Mouse (Mus musculus): ENCODE measurements around the gene Kcnj6. TPM values are rescaled to one million over a fixed set of nuclear protein-coding genes. Genes with fewer than 3 reads are reported as not detected.
A peak's percentile ranks its signal among the peaks of the same experiment; 100 is the strongest.

Gene Kcnj6
- polyA plus RNA-seq, 1 experiment from 2014 or later, result not detected

DNA sequence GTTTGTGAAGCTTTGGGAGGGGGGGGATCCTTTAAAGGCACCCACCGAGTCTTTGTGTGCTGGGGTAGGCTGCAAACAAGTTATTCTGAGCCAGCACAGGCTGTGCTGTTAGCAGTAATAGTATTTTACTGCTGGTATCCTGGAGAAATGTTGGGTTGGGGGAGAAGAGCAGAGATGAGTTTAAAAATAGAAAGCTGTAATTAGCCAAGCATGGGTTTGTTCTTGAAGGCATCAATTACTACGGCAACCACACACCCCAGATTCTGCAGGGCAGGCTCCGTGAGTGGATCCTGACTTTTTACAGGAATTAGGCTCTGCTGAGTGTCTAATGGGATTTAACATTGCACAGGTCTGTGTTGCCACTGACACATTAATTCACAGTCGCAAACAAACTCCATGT is 278.6 kb downstream of the Kcnj6 start:
- no peaks in the 10 kb centered on the region for H3K27me3 ChIP-seq (replicated peaks; ENCODE audit: control insufficient read depth, insufficient read depth, low read length)
- H3K9me3 ChIP-seq (ENCODE audit: control insufficient read depth), result 0 out of 2 replicates have a peak, but pooled peaks cover 3% of the 10 kb centered on the region
- no peak overlapping the region for H3K4me3 ChIP-seq (ENCODE audit: low read depth, low read length)
- no peak overlapping the region for H3K27ac ChIP-seq (ENCODE audit: low read depth, low read length)
- ATAC-seq, result no peak
- no peak for TF ChIP-seq CTCF (IDR thresholded peaks at IDR 0.05; ENCODE audit: low read depth)
- H3K36me3 ChIP-seq (ENCODE audit: control insufficient read depth, insufficient read depth), result no peaks in the 10 kb centered on the region
- H3K4me1 ChIP-seq (replicated peaks; ENCODE audit: control insufficient read depth, insufficient read depth, low read length), result no peaks in the 10 kb centered on the region
- WGBS, result 50% methylated on average over 4 of the region's 4 CpGs
- no peak overlapping the region for H3K9ac ChIP-seq (ENCODE audit: low read depth, low read length)
- H3K4me2 ChIP-seq (replicated peaks; ENCODE audit: low read depth), result no peak overlapping the region

DNA sequence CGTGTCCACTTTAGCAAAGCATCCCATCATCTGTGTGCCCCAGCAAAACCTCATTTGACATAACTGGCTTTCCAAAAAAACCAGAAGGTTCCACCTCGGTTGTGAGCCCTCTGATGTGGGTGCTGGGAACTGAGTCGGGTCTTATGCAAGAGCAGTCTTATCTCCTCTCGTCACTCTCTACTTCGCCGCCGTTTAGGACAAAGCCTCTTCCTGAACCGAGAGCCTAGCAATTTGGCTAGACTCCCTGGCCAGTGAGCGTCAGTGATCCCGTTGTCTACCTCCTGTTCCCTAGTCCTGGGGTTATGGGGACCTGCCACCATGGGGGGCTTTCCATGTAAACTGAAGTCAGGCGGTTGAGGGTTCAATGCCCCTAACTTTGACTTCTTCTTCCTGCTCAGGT is 280.4 kb downstream of the Kcnj6 start:
- Histone ChIP-seq H3K27me3 (replicated peaks; ENCODE audit: control insufficient read depth, insufficient read depth, low read length) (no peaks in the 10 kb centered on the region), H3K36me3 (ENCODE audit: control insufficient read depth, insufficient read depth) (no peaks in the 10 kb centered on the region), H3K9ac (ENCODE audit: low read depth, low read length) (no peak overlapping the region), H3K9me3 (ENCODE audit: control insufficient read depth) (0 out of 2 replicates have a peak, but pooled peaks cover 3% of the 10 kb centered on the region), H3K4me3 (ENCODE audit: low read depth, low read length) (no peak overlapping the region), H3K4me1 (replicated peaks; ENCODE audit: control insufficient read depth, insufficient read depth, low read length) (no peaks in the 10 kb centered on the region), H3K27ac (ENCODE audit: low read depth, low read length) (no peak overlapping the region), H3K4me2 (replicated peaks; ENCODE audit: low read depth) (no peak overlapping the region)
- 94% methylated on average over 11 of the region's 11 CpGs for WGBS
- ATAC-seq, result no peak
- no peak for TF ChIP-seq CTCF (IDR thresholded peaks at IDR 0.05; ENCODE audit: low read depth)

DNA sequence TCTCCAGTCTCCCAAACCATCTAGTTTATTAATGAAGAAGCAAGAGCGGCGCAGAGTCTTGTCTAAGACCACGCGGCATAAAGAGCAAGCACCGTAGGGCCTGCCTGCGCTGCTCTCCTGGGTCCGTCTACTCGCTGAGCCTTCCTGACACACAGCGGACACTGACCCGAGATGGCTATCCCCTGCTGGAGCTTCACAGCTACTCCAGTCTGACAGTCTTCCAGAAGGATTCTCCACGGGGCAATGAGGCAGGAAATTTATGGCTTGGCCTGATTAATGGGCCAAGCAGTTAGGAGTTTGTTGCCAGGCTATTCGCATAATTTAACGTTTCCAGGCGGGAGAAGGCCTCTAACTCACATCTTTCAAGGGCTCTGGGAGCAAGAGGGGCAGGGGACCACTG is 283.0 kb downstream of the Kcnj6 start:
- Histone ChIP-seq H3K4me2 (replicated peaks; ENCODE audit: low read depth) (no peak overlapping the region), H3K27ac (ENCODE audit: low read depth, low read length) (no peak overlapping the region), H3K27me3 (replicated peaks; ENCODE audit: control insufficient read depth, insufficient read depth, low read length) (no peaks in the 10 kb centered on the region), H3K4me3 (ENCODE audit: low read depth, low read length) (no peak overlapping the region), H3K9me3 (ENCODE audit: control insufficient read depth) (0 out of 2 replicates have a peak, but pooled peaks cover 3% of the 10 kb centered on the region), H3K36me3 (ENCODE audit: control insufficient read depth, insufficient read depth) (no peaks in the 10 kb centered on the region), H3K9ac (ENCODE audit: low read depth, low read length) (no peak overlapping the region), H3K4me1 (replicated peaks; ENCODE audit: control insufficient read depth, insufficient read depth, low read length) (no peaks in the 10 kb centered on the region)
- no peak for ATAC-seq
- WGBS, result 56% methylated on average over 14 of the region's 14 CpGs
- no peak for TF ChIP-seq CTCF (IDR thresholded peaks at IDR 0.05; ENCODE audit: low read depth)

DNA sequence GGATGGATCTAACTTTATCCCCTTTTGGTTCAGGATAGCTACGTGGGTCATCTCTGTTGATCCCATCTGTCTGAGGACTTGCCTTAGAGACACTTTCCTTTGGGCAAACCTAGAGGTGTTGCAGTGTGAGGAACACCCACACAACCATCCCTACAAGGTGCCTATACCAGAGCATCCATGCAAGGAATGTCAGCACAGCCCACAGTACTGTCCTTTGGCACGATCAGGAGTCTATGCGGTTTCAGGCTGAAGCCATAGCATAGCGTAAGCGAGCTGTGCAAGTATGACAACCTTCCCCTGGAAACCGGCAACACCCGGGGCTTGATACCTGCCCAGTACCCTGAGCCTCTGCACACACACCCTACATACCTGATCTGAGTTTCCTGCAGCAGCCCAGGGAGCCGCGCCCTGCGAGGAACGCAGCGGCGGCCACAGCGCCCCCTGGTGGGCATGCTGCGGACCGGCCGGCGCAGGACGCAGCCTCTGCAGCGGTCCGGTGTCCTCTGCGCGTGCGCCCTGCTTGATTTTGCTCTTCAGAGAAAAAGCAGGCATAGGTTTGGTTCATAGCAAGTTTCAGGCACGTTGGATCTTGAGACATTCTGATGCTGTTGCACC is 283.9 kb downstream of the Kcnj6 start:
- peak; percentile 99 for TF ChIP-seq CTCF (IDR thresholded peaks at IDR 0.05; ENCODE audit: low read depth)
- no peaks in the 10 kb centered on the region for H3K27me3 ChIP-seq (replicated peaks; ENCODE audit: control insufficient read depth, insufficient read depth, low read length)
- H3K4me3 ChIP-seq (ENCODE audit: low read depth, low read length), result no peak overlapping the region
- peak; percentile 86 for ATAC-seq
- H3K4me1 ChIP-seq (replicated peaks; ENCODE audit: control insufficient read depth, insufficient read depth, low read length), result no peaks in the 10 kb centered on the region
- H3K27ac ChIP-seq (ENCODE audit: low read depth, low read length), result no peak overlapping the region
- H3K9me3 ChIP-seq (ENCODE audit: control insufficient read depth), result 0 out of 2 replicates have a peak, but pooled peaks cover 3% of the 10 kb centered on the region
- H3K4me2 ChIP-seq (replicated peaks; ENCODE audit: low read depth), result peak overlapping the region; percentile 48
- no peaks in the 10 kb centered on the region for H3K36me3 ChIP-seq (ENCODE audit: control insufficient read depth, insufficient read depth)
- H3K9ac ChIP-seq (ENCODE audit: low read depth, low read length), result no peak overlapping the region
- 7% methylated on average over 25 of the region's 25 CpGs for WGBS

DNA sequence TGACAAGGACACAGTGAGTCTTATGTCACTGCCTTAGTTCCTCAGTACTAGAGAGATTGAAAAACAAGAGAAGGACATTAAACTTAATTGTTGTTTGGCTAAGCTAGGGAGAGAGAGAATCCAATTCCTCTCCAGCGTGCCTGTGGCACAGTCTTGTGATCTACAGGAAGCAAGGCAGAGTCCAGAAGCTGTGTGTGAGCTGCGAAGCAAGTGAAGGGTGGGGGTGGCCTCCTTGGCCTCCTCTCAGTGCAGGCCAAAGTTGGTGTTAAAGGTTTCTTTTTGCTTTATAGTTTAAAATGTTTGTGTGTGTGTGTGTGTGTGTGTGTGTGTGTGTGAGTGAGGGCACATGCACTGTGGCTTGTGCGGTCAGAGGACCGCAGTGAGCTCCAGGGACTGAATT is 295.5 kb downstream of the Kcnj6 start:
- no peaks in the 10 kb centered on the region for H3K9me3 ChIP-seq (ENCODE audit: control insufficient read depth)
- H3K4me2 ChIP-seq (replicated peaks; ENCODE audit: low read depth), result no peak overlapping the region
- no peaks in the 10 kb centered on the region for H3K4me1 ChIP-seq (replicated peaks; ENCODE audit: control insufficient read depth, insufficient read depth, low read length)
- ATAC-seq, result no peak
- H3K27ac ChIP-seq (ENCODE audit: low read depth, low read length), result no peak overlapping the region
- no peaks in the 10 kb centered on the region for H3K36me3 ChIP-seq (ENCODE audit: control insufficient read depth, insufficient read depth)
- no peak overlapping the region for H3K4me3 ChIP-seq (ENCODE audit: low read depth, low read length)
- no peaks in the 10 kb centered on the region for H3K27me3 ChIP-seq (replicated peaks; ENCODE audit: control insufficient read depth, insufficient read depth, low read length)
- 78% methylated on average over 4 of the region's 4 CpGs for WGBS
- H3K9ac ChIP-seq (ENCODE audit: low read depth, low read length), result no peak overlapping the region
- no peak for TF ChIP-seq CTCF (IDR thresholded peaks at IDR 0.05; ENCODE audit: low read depth)

DNA sequence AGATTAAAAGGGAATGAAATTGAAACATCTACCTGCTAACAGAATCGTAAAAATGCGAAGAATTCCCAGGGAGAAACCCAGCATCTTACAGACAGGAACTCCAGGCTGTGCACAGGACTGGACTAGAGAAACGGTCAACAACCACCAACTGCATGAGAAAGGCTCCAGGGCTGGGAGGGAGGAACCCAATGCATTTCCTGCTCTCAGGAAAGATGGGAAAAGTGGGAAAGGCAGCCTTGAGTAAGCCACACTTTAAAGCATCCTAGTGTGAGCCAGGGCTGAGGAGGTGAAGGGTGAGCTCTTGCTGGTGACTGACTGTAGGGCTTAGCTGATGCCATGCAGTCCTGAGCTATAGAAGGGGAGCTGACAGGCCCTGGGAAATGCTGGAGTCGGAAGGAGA is 296.4 kb downstream of the Kcnj6 start:
- Histone ChIP-seq H3K4me2 (replicated peaks; ENCODE audit: low read depth) (no peak overlapping the region), H3K4me3 (ENCODE audit: low read depth, low read length) (no peak overlapping the region), H3K27me3 (replicated peaks; ENCODE audit: control insufficient read depth, insufficient read depth, low read length) (no peaks in the 10 kb centered on the region), H3K9ac (ENCODE audit: low read depth, low read length) (no peak overlapping the region), H3K36me3 (ENCODE audit: control insufficient read depth, insufficient read depth) (no peaks in the 10 kb centered on the region), H3K9me3 (ENCODE audit: control insufficient read depth) (no peaks in the 10 kb centered on the region), H3K27ac (ENCODE audit: low read depth, low read length) (no peak overlapping the region), H3K4me1 (replicated peaks; ENCODE audit: control insufficient read depth, insufficient read depth, low read length) (no peaks in the 10 kb centered on the region)
- no peak for TF ChIP-seq CTCF (IDR thresholded peaks at IDR 0.05; ENCODE audit: low read depth)
- WGBS, result 87% methylated on average over 4 of the region's 4 CpGs
- no peak for ATAC-seq

Small RNA genes lying within 50 kb of the gene (microRNA-seq; reads per million reads assigned to microRNA genes)
- not detected for gene Gm22745
